Mouse (Mus musculus): Measurements from ENCODE around the gene Dnajc3.
A peak's percentile ranks its signal among the peaks of the same experiment; 100 is the strongest.
"Not testable (repeated sequence)": the region's sequence is repeated elsewhere in the genome, so short reads cannot be mapped to it uniquely, and the experiment has no call there.

Dnajc3 gene

DNA sequence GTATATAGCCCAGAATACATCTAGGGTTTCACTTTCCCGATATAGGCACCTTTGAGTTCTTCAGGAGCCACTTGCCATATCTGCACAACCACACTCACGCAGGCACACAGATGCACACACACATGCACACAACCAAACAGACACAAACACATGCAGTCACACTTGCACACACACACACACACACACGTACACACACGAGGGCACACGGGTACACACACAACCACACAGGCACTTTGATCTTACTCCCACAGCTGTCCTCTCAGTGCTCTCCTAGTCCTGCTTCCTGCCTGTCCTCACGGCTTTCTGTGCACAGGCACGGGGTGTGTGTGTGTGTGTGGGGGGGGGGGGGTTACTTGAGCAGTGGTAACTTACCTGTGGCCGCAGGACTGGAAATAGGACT is 4.8 kb upstream of the Dnajc3 start:
- DNase-seq, result no peak

GRCm38 (mm10) chr14:118934686-118935085 is 3.1 kb upstream of the Dnajc3 start:
- DNase-seq, result no peak

DNA sequence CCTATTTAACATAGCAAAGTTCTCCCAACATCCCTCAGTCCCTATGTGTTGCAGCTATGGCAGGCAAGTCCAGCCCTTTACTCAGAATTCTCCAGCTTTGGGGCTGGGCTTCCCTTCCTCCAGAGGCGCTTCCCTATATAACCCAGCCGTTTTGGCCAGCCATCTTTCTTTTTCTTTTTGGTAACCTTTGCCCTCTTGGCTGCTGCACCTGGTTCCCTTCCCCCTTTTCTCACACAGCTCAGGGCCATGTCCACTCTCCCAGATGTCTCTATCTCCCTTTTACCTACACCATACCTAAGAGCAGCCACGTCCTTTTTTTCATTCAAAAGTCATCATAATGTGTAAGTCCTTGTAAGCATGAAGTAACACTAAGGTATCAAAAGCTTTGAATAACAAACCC is 1.5 kb upstream of the Dnajc3 start:
- DNase-seq, result no peak

DNA sequence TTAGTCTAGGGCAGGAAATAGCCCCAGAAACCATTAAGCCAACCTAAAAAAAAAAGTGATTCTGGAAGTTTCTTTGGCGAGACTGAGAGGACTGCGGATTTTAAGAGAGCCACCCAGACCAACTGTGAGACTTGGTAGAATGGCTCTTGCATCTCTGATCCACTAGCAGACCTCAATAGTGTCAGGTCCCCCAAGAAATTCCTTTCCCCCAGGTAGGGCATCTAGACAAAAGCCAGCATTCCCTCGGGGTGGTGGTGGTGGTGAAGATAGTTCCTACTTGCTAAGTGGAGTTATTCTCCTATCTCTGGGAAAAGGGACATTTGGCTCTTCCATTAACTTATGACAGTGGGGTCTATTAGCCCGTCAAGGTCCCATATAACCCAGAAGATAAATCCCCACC is 824 bp upstream of the Dnajc3 start:
- DNase-seq, result no peak

DNA sequence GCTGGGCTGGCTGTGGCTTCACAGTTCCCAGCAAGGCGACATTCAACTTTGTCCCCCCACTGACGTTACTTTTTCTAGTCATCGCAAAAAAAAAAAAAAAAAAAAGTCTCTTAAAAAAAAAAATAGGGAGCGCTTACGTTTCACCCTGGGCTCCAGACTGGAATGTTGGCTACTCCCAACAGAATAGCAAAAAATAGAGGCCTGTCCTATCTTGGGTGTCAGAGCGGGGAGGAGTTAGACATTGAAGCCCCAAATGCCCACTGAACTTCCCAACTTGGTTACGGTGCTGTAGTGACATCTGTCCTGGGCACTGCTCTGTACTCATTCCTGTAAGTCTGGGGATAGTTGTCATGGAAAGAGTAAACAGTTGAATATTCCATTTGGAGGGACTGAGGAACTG is 775 bp downstream of the Dnajc3 start:
- no peak for DNase-seq

DNA sequence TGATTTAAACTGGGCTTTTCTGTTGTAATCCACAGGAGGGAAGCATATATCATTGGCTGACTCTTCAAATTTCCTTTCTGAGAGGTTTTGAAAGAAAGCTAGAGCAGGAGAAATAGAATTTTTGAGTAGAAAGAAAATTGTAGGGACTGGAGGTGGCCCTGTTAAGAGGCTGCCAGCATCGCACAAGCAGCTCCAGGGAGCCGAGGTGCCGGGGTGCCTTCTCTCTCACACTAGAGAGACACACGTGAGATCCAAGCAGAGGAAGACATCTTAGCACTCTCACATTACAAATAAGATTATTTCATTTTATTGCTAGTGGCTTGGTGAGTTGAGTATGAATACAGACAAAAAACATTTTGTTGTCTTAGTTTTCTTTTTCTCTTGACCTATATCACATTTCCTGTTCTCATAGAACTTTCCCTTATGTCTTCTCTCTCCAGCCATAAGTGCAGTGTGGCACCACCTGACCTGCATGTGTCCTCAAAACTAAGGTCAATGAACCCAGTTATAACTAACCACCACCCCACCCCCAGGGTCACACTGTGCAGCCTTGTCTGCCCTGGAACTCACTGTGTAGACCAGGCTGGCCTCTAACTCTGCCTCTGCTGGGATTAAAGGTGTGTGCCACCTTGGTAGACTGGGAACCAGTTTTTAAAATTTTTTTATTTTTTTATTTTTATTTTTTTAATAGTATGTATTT is 3.2 kb downstream of the Dnajc3 start:
- DNase-seq, result peak; percentile 23 to 52

DNA sequence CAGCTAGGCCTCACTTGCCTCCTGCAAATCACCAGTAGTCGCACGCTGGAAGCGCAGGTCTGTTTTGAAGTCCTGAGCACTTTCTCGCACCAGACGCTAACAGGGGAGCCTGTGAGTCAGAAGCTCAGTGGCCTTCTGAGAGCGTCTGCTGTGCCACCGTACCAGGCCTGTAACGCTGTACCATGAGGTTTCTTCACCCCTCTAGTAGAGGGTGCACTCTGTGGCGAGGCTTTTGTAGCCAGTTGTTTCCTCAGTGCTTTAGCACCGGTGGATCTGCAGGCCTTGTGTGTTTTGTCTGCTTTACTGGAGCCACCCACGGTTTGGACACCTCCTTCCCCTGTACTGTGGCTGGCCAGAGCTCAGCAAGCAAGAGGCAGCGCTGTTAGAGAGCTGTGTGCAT is 4.3 kb downstream of the Dnajc3 start:
- DNase-seq, result no peak

GRCm38 (mm10) chr14:118944702-118945101 is 6.9 kb downstream of the Dnajc3 start:
- no peak for DNase-seq

GRCm38 (mm10) chr14:118948841-118949240 is 11.1 kb downstream of the Dnajc3 start:
- DNase-seq, result no peak

- DNase-seq, result no peak
Measured at GRCm38 (mm10) chr14:118951912-118952583, 14.3 kb downstream of the Dnajc3 start.

- no peak for DNase-seq
Measured at GRCm38 (mm10) chr14:118958010-118958409, 20.2 kb downstream of the Dnajc3 start.

DNA sequence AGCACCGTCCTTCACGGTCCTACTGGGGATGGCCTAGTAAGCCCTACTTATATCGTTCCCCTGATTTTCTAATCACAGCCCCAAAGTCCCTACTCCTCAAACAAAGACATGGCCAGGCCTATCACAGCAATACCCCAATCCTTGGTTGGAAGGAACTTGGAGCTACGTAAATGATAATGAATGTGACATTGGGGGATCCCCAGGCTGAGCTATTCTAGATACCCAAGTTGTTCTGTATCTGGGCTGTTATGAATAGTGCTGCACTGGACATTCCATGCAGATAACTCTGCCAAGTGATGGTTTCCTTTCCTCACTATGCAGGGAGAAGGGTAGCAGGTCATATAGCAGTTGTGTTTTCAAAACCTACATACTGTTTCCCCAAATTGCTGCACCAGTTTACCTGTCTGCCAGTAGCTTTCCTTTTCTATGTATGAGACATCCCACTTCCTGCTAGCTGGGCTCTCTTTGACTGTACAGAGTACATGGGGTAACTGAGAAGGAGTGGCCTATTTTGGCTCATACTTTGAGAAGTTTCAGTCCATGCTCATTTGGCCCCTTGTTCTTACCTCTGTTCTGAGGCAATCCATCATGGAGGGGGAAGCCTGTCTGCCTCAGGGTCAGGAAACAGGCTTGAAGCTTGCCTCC is 27.7 kb downstream of the Dnajc3 start:
- no peak for DNase-seq

DNA sequence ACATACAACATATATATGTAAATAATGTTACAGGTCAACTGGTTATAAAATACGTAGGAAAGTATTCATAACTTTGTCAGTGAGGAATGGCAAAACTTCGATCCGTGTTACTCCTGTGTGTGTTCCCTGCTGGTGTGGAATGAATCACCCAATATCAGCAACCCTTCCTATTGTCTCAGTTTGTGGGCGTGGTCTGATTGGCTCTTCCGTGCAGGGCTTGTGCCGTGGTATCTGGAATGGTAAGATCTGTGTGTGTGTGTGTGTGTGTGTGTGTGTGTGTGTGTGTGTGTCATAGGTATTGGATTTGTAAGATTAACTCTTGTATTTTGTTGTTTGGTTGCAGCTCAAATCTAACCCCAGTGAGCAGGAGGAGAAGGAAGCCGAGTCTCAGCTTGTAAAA is 29.9 kb downstream of the Dnajc3 start:
- no peak for DNase-seq

- DNase-seq, result no peak
Measured at GRCm38 (mm10) chr14:118972268-118972667, 34.5 kb downstream of the Dnajc3 start.

DNA sequence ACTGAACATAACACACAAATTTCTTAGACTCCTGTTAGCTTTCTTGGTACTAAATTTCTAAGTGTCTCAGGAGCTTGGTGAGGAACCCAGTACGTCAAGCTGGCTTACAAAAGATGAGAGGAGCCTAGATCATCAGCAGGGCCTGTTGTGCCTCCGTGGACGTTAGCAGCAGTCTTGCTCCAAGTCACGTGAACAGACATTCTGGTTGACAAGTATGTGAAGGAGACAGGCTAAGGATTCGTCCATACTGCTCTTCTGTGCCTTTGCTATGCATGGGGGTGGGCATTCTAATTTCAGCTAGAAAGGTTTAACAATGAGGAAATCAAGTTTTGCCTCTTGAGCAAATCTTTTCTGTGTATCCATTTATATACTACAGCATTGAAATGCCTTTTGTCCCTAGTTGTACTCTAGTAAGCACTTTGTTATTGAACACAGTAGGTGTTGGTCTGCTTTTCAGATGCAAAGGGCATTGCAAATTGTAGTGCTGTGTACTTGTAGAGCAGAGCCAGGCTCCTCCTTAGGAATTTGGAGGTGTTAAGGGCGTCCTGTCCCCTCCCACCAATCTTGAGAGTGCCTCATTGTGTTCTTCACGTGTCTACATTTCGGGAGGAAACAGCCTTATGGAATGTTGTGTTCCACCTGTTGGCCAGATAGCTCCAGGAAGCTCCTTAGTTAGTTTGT is 39.5 kb downstream of the Dnajc3 start:
- DNase-seq, result no peak

DNA sequence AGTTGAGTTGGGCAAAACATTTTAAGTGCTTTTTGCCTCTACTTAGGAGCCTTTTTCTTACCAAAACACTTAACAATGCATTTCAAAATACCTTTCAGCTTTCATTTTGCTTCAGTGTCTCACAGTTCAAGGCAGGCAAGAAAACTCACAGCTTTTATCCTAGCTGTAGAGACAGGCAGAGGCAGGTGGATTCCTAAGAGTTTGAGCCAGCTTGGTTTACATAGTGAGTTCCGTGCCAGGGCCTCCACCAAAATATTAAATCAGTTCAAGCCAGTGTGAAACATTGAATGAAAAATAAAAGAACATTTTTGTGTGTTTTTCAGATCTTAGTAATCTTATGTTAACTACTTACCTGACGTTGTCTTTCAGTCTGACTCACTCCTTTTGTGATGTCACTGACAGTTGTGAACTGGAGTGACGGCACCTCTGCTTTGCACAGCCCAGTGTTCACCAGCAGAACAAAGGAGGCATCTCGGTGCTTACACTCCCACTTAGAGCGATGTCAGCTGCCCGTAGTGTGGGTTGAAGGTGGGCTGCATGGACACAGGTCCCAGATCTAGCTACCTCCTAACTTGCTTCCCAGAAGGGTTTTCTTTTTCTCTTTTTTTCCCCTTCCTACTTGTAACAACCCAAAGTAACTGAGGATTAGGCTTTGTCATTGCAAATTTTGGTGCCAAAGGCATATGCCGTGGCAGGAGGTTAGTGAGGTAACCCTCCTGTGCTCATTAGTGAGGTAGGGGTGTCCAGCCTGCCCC is 42.0 kb downstream of the Dnajc3 start:
- DNase-seq, result no peak

- no peak for DNase-seq
Measured at GRCm38 (mm10) chr14:118980358-118980757, 42.6 kb downstream of the Dnajc3 start.

DNA sequence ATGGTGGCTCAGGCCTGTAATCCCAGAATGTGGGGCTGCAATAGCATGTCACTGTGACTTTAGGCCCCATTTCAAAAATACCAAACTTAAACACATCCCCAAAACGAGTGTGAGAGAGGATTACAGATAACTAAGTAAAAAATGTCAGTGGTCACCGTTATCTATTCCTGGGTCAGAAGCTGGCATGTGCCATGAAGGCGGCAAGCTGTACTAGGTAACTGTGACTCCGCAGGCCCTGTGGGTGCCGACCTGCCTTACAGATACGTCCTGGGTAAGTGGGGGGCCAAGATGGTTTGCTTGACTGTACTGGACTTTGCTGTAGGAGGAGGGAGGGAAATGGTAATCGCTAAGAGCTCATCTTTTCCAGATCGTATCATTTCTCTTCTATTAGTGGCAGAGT is 43.1 kb downstream of the Dnajc3 start:
- DNase-seq, result no peak

DNA sequence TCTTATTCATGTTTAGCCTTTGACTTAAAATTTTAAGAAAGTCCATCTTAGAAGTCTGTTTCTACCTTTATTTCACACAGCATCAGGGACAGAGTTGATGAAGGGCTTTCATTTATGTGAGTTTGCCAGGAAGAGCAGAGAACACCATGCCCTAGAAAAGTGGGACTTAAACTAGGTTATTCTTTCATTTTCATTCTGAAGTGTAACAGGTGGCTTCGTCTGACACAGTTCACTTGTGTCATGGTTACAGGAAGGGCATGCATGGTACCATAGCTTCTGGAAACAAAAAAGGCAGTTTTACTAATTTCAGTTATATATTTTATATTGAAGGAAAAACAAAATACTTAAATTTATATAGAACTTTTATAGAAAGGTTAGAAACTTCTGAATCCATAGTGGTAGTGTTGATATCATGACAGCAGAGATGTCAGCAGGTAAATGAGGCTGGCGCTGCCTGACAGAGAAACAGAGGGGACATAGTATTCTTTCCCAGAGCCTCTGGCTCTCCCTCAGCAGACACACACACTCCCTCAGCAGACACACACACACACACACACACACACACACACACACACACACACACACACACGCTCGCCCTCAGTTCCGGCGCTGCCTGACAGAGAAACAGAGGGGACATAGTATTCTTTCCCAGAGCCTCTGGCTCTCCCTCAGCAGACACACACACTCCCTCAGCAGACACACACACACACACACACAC is 44.1 kb downstream of the Dnajc3 start:
- DNase-seq, result not testable (repeated sequence)

GRCm38 (mm10) chr14:118982429-118983045 is 44.8 kb downstream of the Dnajc3 start:
- peak in 1 of 2 experiments; percentile 46 for DNase-seq

DNA sequence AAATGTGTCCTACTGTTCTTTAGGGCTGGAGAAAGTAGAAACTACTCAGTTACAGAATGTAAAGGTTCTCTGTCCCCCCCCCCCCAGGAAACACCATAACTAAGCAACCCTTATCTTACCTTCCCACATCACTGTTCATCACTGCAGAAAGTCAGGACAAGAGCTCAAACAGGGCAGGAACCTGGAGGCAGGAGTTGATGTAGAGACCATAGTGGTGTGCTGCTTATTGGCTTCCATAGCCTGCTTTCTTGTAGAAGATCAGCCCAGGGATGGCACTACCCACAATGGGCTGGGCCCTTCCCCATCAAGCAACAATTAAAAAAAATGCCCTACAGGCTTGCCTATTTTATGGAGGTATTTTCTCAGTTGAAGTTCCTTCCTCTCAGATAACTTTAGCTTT is 45.6 kb downstream of the Dnajc3 start:
- DNase-seq, result no peak

- no peak for DNase-seq
Measured at GRCm38 (mm10) chr14:118984161-118984560, 46.4 kb downstream of the Dnajc3 start.

All from kidney, postnatal 25 days (tissue).